Mouse (Mus musculus) CH12.LX (cell line): ENCODE data around the gene Phactr1. TPM values are rescaled to one million over a fixed set of nuclear protein-coding genes. Genes with fewer than 3 reads are reported as not detected.

Experiments used
- DNase-seq: peaks from one replicate; pipeline ENCODE4 v3.0.0-alpha.2; 2013; ENCODE audit errors: extremely low read depth
- H3K27ac ChIP-seq: 2 replicates; pipeline ENCODE4 v1.5.1; 2012; ENCODE audit warnings: low read depth, mild to moderate bottlenecking, control low read depth, moderate library complexity; ENCODE audit not compliant: insufficient read depth
- H3K27me3 ChIP-seq: replicated peaks from 2 replicates; pipeline ENCODE3; 2012; ENCODE audit warnings: inconsistent platforms
- H3K36me3 ChIP-seq, 2 experiments: replicated peaks in 1 of 2; 2 replicates each; pipeline versions ENCODE3 to v1.6.1; 2012; ENCODE audit warnings: inconsistent platforms in 1 of 2, low read length in 1 of 2, mild to moderate bottlenecking in 1 of 2, mixed read lengths in 1 of 2, moderate library complexity in 1 of 2; ENCODE audit not compliant: control insufficient read depth in 1 of 2, insufficient read depth in 1 of 2
- H3K4me1 ChIP-seq, 2 experiments: 2 replicates each; pipeline ENCODE4 v1.6.1; 2012; ENCODE audit warnings: inconsistent platforms in 1 of 2, moderate library complexity in 1 of 2; ENCODE audit not compliant: insufficient read depth in 2 of 2, control insufficient read depth in 1 of 2
- H3K4me2 ChIP-seq: 2 replicates; pipeline ENCODE4 v1.6.1; 2012; ENCODE audit warnings: low read depth, mild to moderate bottlenecking, control low read depth; ENCODE audit not compliant: poor library complexity, insufficient read depth, severe bottlenecking
- H3K4me3 ChIP-seq, 3 experiments: fragments of 150-350 bp in 1 of 3; sonication (generic) in 1 of 3; replicated peaks in 1 of 3; 2 replicates each; pipeline versions ENCODE3 to v1.5.1; 2011 to 2012; ENCODE audit warnings: low read depth in 2 of 3, low read length in 2 of 3, mild to moderate bottlenecking in 2 of 3, moderate library complexity in 2 of 3, control low read depth in 1 of 3, improper control_type of control experiment in 1 of 3, inconsistent platforms in 1 of 3, mixed read lengths in 1 of 3; ENCODE audit not compliant: poor library complexity in 1 of 3
- H3K79me2 ChIP-seq: replicated peaks from 2 replicates; pipeline ENCODE4 v1.6.1; 2012; ENCODE audit warnings: mild to moderate bottlenecking, moderate library complexity; ENCODE audit not compliant: control insufficient read depth, poor library complexity, insufficient read depth, severe bottlenecking; ENCODE audit errors: extremely low read depth
- H3K9ac ChIP-seq: 2 replicates; pipeline ENCODE4 v1.6.1; 2012; ENCODE audit warnings: low read depth, mild to moderate bottlenecking, control low read depth, moderate library complexity; ENCODE audit not compliant: insufficient read depth
- H3K9me3 ChIP-seq: replicated peaks from 2 replicates; pipeline ENCODE3; 2012; ENCODE audit warnings: low read length, inconsistent platforms, mixed read lengths
- BHLHE40 ChIP-seq: IDR thresholded peaks from 2 replicates; pipeline ENCODE4 v1.6.1; 2011; ENCODE audit warnings: mild to moderate bottlenecking, low read depth, low read length, improper control_type of control experiment
- CTCF ChIP-seq, 2 experiments: IDR thresholded peaks in 1 of 2; conservative IDR thresholded peaks in 1 of 2; 2 replicates each; pipeline ENCODE4 v1.5.1; 2011 to 2012; ENCODE audit warnings: low read depth in 2 of 2, low read length in 2 of 2, improper control_type of control experiment in 1 of 2, inconsistent platforms in 1 of 2, mild to moderate bottlenecking in 1 of 2, moderate library complexity in 1 of 2
- E2F4 ChIP-seq: IDR thresholded peaks from 2 replicates; pipeline ENCODE4 v1.6.1; 2011; ENCODE audit warnings: low read depth, low read length, improper control_type of control experiment; ENCODE audit not compliant: insufficient replicate concordance
- ELF1 ChIP-seq: IDR thresholded peaks from 2 replicates; pipeline ENCODE4 v1.6.1; 2014; ENCODE audit warnings: low read depth, mild to moderate bottlenecking, inconsistent platforms, low read length, improper control_type of control experiment
- ETS1 ChIP-seq: conservative IDR thresholded peaks from 2 replicates; pipeline ENCODE4 v1.6.1; 2012; ENCODE audit warnings: low read depth, mild to moderate bottlenecking, inconsistent platforms, low read length, improper control_type of control experiment, moderate library complexity
- GABPA ChIP-seq: IDR thresholded peaks from 2 replicates; pipeline ENCODE4 v1.6.1; 2012; ENCODE audit warnings: low read depth, low read length, improper control_type of control experiment, inconsistent platforms; ENCODE audit not compliant: insufficient replicate concordance
- IRF4 ChIP-seq: IDR thresholded peaks from 2 replicates; pipeline ENCODE4 v1.6.1; 2014; ENCODE audit warnings: low read depth, mild to moderate bottlenecking, inconsistent platforms, low read length, improper control_type of control experiment
- MAFK ChIP-seq: IDR thresholded peaks from 2 replicates; pipeline ENCODE4 v1.6.1; 2011; ENCODE audit warnings: low read length, improper control_type of control experiment; ENCODE audit not compliant: insufficient replicate concordance
- MAX ChIP-seq: IDR thresholded peaks from 2 replicates; pipeline ENCODE4 v1.6.1; 2011; ENCODE audit warnings: low read length, improper control_type of control experiment
- MAZ ChIP-seq: IDR thresholded peaks from 2 replicates; pipeline ENCODE4 v1.6.1; 2012; ENCODE audit warnings: low read depth, mild to moderate bottlenecking, inconsistent platforms, low read length, improper control_type of control experiment, moderate library complexity
- MEF2A ChIP-seq: IDR thresholded peaks from 2 replicates; pipeline ENCODE4 v1.6.1; 2014; ENCODE audit warnings: low read depth, mild to moderate bottlenecking, inconsistent platforms, low read length, improper control_type of control experiment, borderline replicate concordance
- NELFE ChIP-seq: IDR thresholded peaks from 2 replicates; pipeline ENCODE4 v1.6.1; 2011; ENCODE audit warnings: low read depth, low read length, improper control_type of control experiment
- NRF1 ChIP-seq: IDR thresholded peaks from 2 replicates; pipeline ENCODE4 v1.6.1; 2014; ENCODE audit warnings: low read depth, mild to moderate bottlenecking, inconsistent platforms, low read length, improper control_type of control experiment, moderate library complexity
- PAX5 ChIP-seq: IDR thresholded peaks from 2 replicates; pipeline ENCODE4 v1.6.1; 2012; ENCODE audit warnings: low read length, inconsistent platforms, mixed read lengths
- POLR2A ChIP-seq: IDR thresholded peaks from 2 replicates; pipeline ENCODE4 v1.6.1; 2011; ENCODE audit warnings: low read depth, mild to moderate bottlenecking, improper control_type of control experiment, low read length
- POLR2AphosphoS2 ChIP-seq: IDR thresholded peaks from 2 replicates; pipeline ENCODE4 v1.6.1; 2011; ENCODE audit warnings: low read depth, low read length, improper control_type of control experiment
- RAD21 ChIP-seq: IDR thresholded peaks from 2 replicates; pipeline ENCODE4 v1.6.1; 2011; ENCODE audit warnings: low read depth, mild to moderate bottlenecking, low read length, improper control_type of control experiment, moderate library complexity
- SIN3A ChIP-seq: IDR thresholded peaks from 2 replicates; pipeline ENCODE4 v1.6.1; 2012; ENCODE audit warnings: low read length, improper control_type of control experiment, inconsistent platforms
- TBP ChIP-seq: conservative IDR thresholded peaks from 2 replicates; pipeline ENCODE4 v1.6.1; 2011; ENCODE audit warnings: low read depth, low read length, improper control_type of control experiment
- UBTF ChIP-seq: IDR thresholded peaks from 2 replicates; pipeline ENCODE4 v1.6.1; 2012; ENCODE audit warnings: low read depth, mild to moderate bottlenecking, inconsistent platforms, low read length, improper control_type of control experiment, moderate library complexity
- ZC3H11A ChIP-seq: IDR thresholded peaks from 2 replicates; pipeline ENCODE4 v1.6.1; 2012; ENCODE audit warnings: low read depth, mild to moderate bottlenecking, inconsistent platforms, low read length, improper control_type of control experiment
- ZNF384 ChIP-seq: IDR thresholded peaks from 2 replicates; pipeline ENCODE4 v1.6.1; 2012; ENCODE audit warnings: low read depth, low read length, improper control_type of control experiment, inconsistent platforms
- dilution Hi-C: fragments of 300-500 bp; cut with MboI; formaldehyde crosslinking; loops from 2 replicates; pipeline ENCODE4 v1.14.3; 2020; ENCODE audit warnings: low sequenced_read_pairs; ENCODE audit not compliant: extremely low pct_unique_long_range_greater_than_20kb, extremely low pct_ligation_motif_present
- in situ Hi-C: fragments of 300-500 bp; cut with MboI; formaldehyde crosslinking; loops from 3 replicates; pipeline ENCODE4 v1.14.3; 2019; ENCODE audit warnings: low sequenced_read_pairs, low pct_ligation_motif_present, low pct_unique_long_range_greater_than_20kb, mixed read lengths
- polyA plus RNA-seq: library from polyadenylated mRNA; unstranded; fragments of >175 nt; gene quantifications from 2 replicates; pipeline ENCODE4 v1.2.1, GENCODE M21; 2012; ENCODE audit warnings: low read depth; ENCODE audit not compliant: insufficient read length
- total RNA-seq, 2 experiments: library from RNA; depleted of rRNA; stranded (reverse); fragments of 300-350 nt in 1 of 2; fragments of >200 nt in 1 of 2; gene quantifications; 2 replicates each; pipeline ENCODE4 v1.2.3; 2012 to 2014

Gene Phactr1
- total and polyA plus RNA-seq, 3 experiments = 2.0 to 6.1 (median 3.1) TPM

DNA sequence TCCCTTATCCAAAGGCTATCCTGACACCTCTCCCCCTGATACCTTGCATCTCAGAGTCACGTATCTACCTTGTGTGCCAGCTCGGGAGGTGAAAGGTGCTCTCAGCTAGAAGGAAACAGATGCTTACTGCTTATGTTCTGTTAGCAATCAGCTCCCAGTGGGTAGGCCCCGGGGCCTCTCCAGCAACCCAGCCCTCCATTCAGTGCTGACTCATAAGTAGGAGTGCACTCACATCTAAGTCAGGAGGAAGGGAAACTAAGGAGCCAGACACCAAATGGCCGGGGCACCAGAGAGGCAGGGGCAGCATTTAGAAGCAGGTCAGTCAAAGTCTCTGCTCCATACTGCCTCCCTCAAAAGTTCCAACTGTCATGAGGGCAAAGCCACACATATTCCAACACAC lies 468.3 kb downstream of the Phactr1 start:
- Histone ChIP-seq H3K27me3 (no peaks in the 10 kb centered on the region), H3K79me2 (no peaks in the 10 kb centered on the region), H3K9me3 (no peaks in the 10 kb centered on the region), H3K9ac (no peak overlapping the region), H3K36me3 (peaks cover 15 to 48% of the 10 kb centered on the region in 2 experiments), H3K4me3 (no peak overlapping the region), H3K27ac (no peak overlapping the region), H3K4me1 (peaks cover 6 to 10% of the 10 kb centered on the region in 2 experiments; a peak in 2 of 4 replicates), H3K4me2 (no peak overlapping the region)
- dilution Hi-C loops = no loop called here
- in situ Hi-C loops = no loop called here
- TF ChIP-seq CTCF (conservative IDR thresholded peaks at IDR 0.05 in 1 of 2, IDR thresholded peaks at IDR 0.05 in 1 of 2; ENCODE audit: low read depth in 2 of 2, low read length in 2 of 2) = no peak
- no peak for TF ChIP-seq RAD21
- TF ChIP-seq E2F4 = no peak
- no peak for TF ChIP-seq NRF1
- no peak for TF ChIP-seq TBP
- no peak for TF ChIP-seq MAFK
- no peak for TF ChIP-seq IRF4
- TF ChIP-seq PAX5 = no peak
- TF ChIP-seq MAX = no peak
- no peak for TF ChIP-seq MAZ
- TF ChIP-seq MEF2A = no peak
- no peak for TF ChIP-seq UBTF
- TF ChIP-seq POLR2A = no peak
- no peak for TF ChIP-seq ZNF384
- no peak for TF ChIP-seq BHLHE40
- TF ChIP-seq ZC3H11A = no peak
- no peak for DNase-seq

DNA sequence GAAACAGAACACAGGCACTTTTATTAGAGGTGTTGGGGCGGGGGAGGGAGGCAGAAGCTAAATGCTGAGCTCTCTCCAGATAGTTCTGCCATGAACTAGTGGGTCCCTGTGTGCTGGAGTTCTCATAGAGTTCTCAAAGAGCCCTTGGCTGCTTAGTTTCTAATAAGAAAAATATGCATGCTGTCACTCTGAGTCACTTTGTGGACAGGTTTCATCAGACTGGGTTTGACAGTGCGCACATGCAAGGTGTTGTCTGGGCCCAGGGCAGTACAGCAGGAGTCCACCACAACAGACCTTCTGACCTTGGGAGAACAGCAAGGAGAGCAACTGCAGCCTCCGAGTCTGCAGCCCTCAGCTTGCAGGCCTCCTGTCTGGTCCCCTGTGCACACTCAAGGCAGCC lies 469.2 kb downstream of the Phactr1 start:
- peaks cover 21 to 58% of the 10 kb centered on the region in 2 experiments for H3K36me3 ChIP-seq
- in situ Hi-C loops (no loop called here), dilution Hi-C loops (no loop called here)
- no peaks in the 10 kb centered on the region for H3K9me3 ChIP-seq
- TF ChIP-seq IRF4 (no peak), NELFE (no peak), ETS1 (no peak), POLR2A (no peak), SIN3A (no peak), RAD21 (no peak), GABPA (no peak), UBTF (no peak), PAX5 (no peak), ZC3H11A (no peak), ELF1 (no peak), POLR2AphosphoS2 (no peak)
- peaks cover 6 to 10% of the 10 kb centered on the region in 2 experiments; a peak in 2 of 4 replicates for H3K4me1 ChIP-seq
- H3K27me3 ChIP-seq = no peaks in the 10 kb centered on the region
- H3K4me3 ChIP-seq = no peak overlapping the region
- H3K27ac ChIP-seq = no peak overlapping the region
- H3K9ac ChIP-seq = no peak overlapping the region
- no peak overlapping the region for H3K4me2 ChIP-seq
- H3K79me2 ChIP-seq = no peaks in the 10 kb centered on the region
- DNase-seq = no peak
